Mouse (Mus musculus): ENCODE data around the gene Stam2. TPM values are rescaled to one million over a fixed set of nuclear protein-coding genes. Genes with fewer than 3 reads are reported as not detected.
A peak's percentile ranks its signal among the peaks of the same experiment; 100 is the strongest.

The Stam2 gene
- total RNA-seq, 2 experiments from 2014 or later, result 6.5 to 9.8 TPM

GRCm38 (mm10) chr2:52758627-52759026 lies 16.5 kb upstream of the Stam2 start:
- intact Hi-C loops (cut with DNase I), result no loop called here

GRCm38 (mm10) chr2:52756691-52757090 lies 14.6 kb upstream of the Stam2 start:
- no peak for DNase-seq
- intact Hi-C loops (cut with DNase I), result loop anchor here (2.0 kb wide), 1 partner anchor 364 kb away; no protein-coding TSS in a partner anchor

More at GRCm38 (mm10) chr2:52758627-52759026, 16.5 kb upstream of the Stam2 start:
- Histone ChIP-seq H3K27ac (no peak overlapping the region), H3K4me3 (no peak overlapping the region)
- DNase-seq, result peak; percentile 46
- TF ChIP-seq CTCF (IDR thresholded peaks at IDR 0.05), result peak; percentile 63

GRCm38 (mm10) chr2:52753573-52754317 lies 11.7 kb upstream of the Stam2 start:
- H3K4me3 ChIP-seq, result no peak overlapping the region
- TF ChIP-seq CTCF (IDR thresholded peaks at IDR 0.05), result no peak
- intact Hi-C loops (cut with DNase I), result no loop called here

More at GRCm38 (mm10) chr2:52756691-52757090, 14.6 kb upstream of the Stam2 start:
- Histone ChIP-seq H3K4me3 (no peak overlapping the region), H3K27ac (no peak overlapping the region)
- TF ChIP-seq CTCF (IDR thresholded peaks at IDR 0.05), result peak; percentile 94

GRCm38 (mm10) chr2:52744099-52744498 lies 2.0 kb upstream of the Stam2 start:
- peak; percentile 36; the same call in 1 of the 2 replicates for TF ChIP-seq CTCF (IDR thresholded peaks at IDR 0.05)
- no peak overlapping the region for H3K4me3 ChIP-seq
- no peak overlapping the region for H3K27ac ChIP-seq
- intact Hi-C loops (cut with DNase I), result no loop called here
- no peak for DNase-seq

More at GRCm38 (mm10) chr2:52753573-52754317, 11.7 kb upstream of the Stam2 start:
- no peak for DNase-seq
- no peak overlapping the region for H3K27ac ChIP-seq

GRCm38 (mm10) chr2:52741681-52742255 lies 313 bp downstream of the Stam2 start:
- no peak for TF ChIP-seq CTCF (IDR thresholded peaks at IDR 0.05)
- Histone ChIP-seq H3K27ac (peak overlapping the region; percentile 99), H3K4me3 (peak overlapping the region; percentile 76)
- DNase-seq, result peak; percentile 91
- intact Hi-C loops (cut with DNase I), result loop anchor here (2.0 kb wide), 1 partner anchor 109 kb away; no protein-coding TSS in a partner anchor

GRCm38 (mm10) chr2:52740596-52740995 lies 1.5 kb downstream of the Stam2 start:
- TF ChIP-seq CTCF (IDR thresholded peaks at IDR 0.05), result no peak
- intact Hi-C loops (cut with DNase I), result no loop called here
- DNase-seq, result no peak
- H3K4me3 ChIP-seq, result peak overlapping the region; percentile 76
- peak overlapping the region; percentile 99; the same call in 1 of the 2 replicates for H3K27ac ChIP-seq

- DNase-seq, result no peak
- Histone ChIP-seq H3K27ac (no peak overlapping the region), H3K4me3 (no peak overlapping the region)
- intact Hi-C loops (cut with DNase I), result no loop called here
- TF ChIP-seq CTCF (IDR thresholded peaks at IDR 0.05), result no peak
Observed at GRCm38 (mm10) chr2:52734504-52734903, 7.6 kb downstream of the Stam2 start.

GRCm38 (mm10) chr2:52733659-52734058 lies 8.4 kb downstream of the Stam2 start:
- Histone ChIP-seq H3K4me3 (no peak overlapping the region), H3K27ac (no peak overlapping the region)
- intact Hi-C loops (cut with DNase I), result no loop called here
- DNase-seq, result no peak
- no peak for TF ChIP-seq CTCF (IDR thresholded peaks at IDR 0.05)

GRCm38 (mm10) chr2:52732611-52733010 lies 9.5 kb downstream of the Stam2 start:
- intact Hi-C loops (cut with DNase I), result no loop called here
- no peak overlapping the region for H3K4me3 ChIP-seq
- no peak for TF ChIP-seq CTCF (IDR thresholded peaks at IDR 0.05)
- no peak overlapping the region for H3K27ac ChIP-seq
- no peak for DNase-seq

- TF ChIP-seq CTCF (IDR thresholded peaks at IDR 0.05), result no peak
- intact Hi-C loops (cut with DNase I), result no loop called here
- H3K4me3 ChIP-seq, result no peak overlapping the region
- DNase-seq, result no peak
- no peak overlapping the region for H3K27ac ChIP-seq
Observed at GRCm38 (mm10) chr2:52732001-52732400, 10.1 kb downstream of the Stam2 start.

GRCm38 (mm10) chr2:52730891-52731290 lies 11.2 kb downstream of the Stam2 start:
- TF ChIP-seq CTCF (IDR thresholded peaks at IDR 0.05), result no peak
- intact Hi-C loops (cut with DNase I), result no loop called here
- Histone ChIP-seq H3K27ac (no peak overlapping the region), H3K4me3 (no peak overlapping the region)
- no peak for DNase-seq

GRCm38 (mm10) chr2:52720231-52721025 lies 21.7 kb downstream of the Stam2 start:
- no peak overlapping the region for H3K4me3 ChIP-seq
- TF ChIP-seq CTCF (IDR thresholded peaks at IDR 0.05), result no peak
- H3K27ac ChIP-seq, result no peak overlapping the region
- intact Hi-C loops (cut with DNase I), result no loop called here
- no peak for DNase-seq

- no peak overlapping the region for H3K4me3 ChIP-seq
- TF ChIP-seq CTCF (IDR thresholded peaks at IDR 0.05), result no peak
- intact Hi-C loops (cut with DNase I), result no loop called here
- H3K27ac ChIP-seq, result no peak overlapping the region
- no peak for DNase-seq
Observed at GRCm38 (mm10) chr2:52717076-52717475, 25.0 kb downstream of the Stam2 start.
